Mouse (Mus musculus): ENCODE results near the gene Polr3e. TPM values are rescaled to one million over a fixed set of nuclear protein-coding genes. Genes with fewer than 3 reads are reported as not detected.

Gene Polr3e
- total RNA-seq (2015; ENCODE audit: low replicate concordance): 0.42 and 1.4 TPM in 2 replicates
- 2.3 and 3.0 TPM in 2 replicates for total RNA-seq (2017; ENCODE audit: low replicate concordance)

- peak; percentile 87 for ATAC-seq (replicated peaks; ENCODE audit: low FRiP score, poor library complexity, severe bottlenecking)
Measured at GRCm38 (mm10) chr7:120917592-120918461, at the start of gene Polr3e. Polr3e (plus strand) TSS chr7:120917744.

- ATAC-seq (replicated peaks; ENCODE audit: low FRiP score, poor library complexity, severe bottlenecking): no peak
Measured at GRCm38 (mm10) chr7:120869883-120870282, 47.7 kb upstream of the Polr3e start.

- ATAC-seq (replicated peaks; ENCODE audit: low FRiP score, poor library complexity, severe bottlenecking): no peak
Measured at GRCm38 (mm10) chr7:120870431-120871008, 47.0 kb upstream of the Polr3e start.

- ATAC-seq (replicated peaks; ENCODE audit: low FRiP score, poor library complexity, severe bottlenecking): no peak
Measured at GRCm38 (mm10) chr7:120873083-120873482, 44.5 kb upstream of the Polr3e start.

- no peak for ATAC-seq (replicated peaks; ENCODE audit: low FRiP score, poor library complexity, severe bottlenecking)
Measured at GRCm38 (mm10) chr7:120874021-120874420, 43.5 kb upstream of the Polr3e start.

GRCm38 (mm10) chr7:120874764-120875539, 42.6 kb upstream of the Polr3e start:
- ATAC-seq (replicated peaks; ENCODE audit: low FRiP score, poor library complexity, severe bottlenecking): peak; percentile 81

- peak; percentile 37 for ATAC-seq (replicated peaks; ENCODE audit: low FRiP score, poor library complexity, severe bottlenecking)
Measured at GRCm38 (mm10) chr7:120875540-120876388, 41.8 kb upstream of the Polr3e start.

- ATAC-seq (replicated peaks; ENCODE audit: low FRiP score, poor library complexity, severe bottlenecking): no peak
Measured at GRCm38 (mm10) chr7:120878271-120878670, 39.3 kb upstream of the Polr3e start.

GRCm38 (mm10) chr7:120879972-120880371, 37.6 kb upstream of the Polr3e start:
- ATAC-seq (replicated peaks; ENCODE audit: low FRiP score, poor library complexity, severe bottlenecking): peak; percentile 67

GRCm38 (mm10) chr7:120880770-120881169, 36.8 kb upstream of the Polr3e start:
- ATAC-seq (replicated peaks; ENCODE audit: low FRiP score, poor library complexity, severe bottlenecking): peak; percentile 52

GRCm38 (mm10) chr7:120881451-120881850, 36.1 kb upstream of the Polr3e start:
- ATAC-seq (replicated peaks; ENCODE audit: low FRiP score, poor library complexity, severe bottlenecking): no peak

GRCm38 (mm10) chr7:120882674-120883073, 34.9 kb upstream of the Polr3e start:
- no peak for ATAC-seq (replicated peaks; ENCODE audit: low FRiP score, poor library complexity, severe bottlenecking)

GRCm38 (mm10) chr7:120883523-120884290, 33.8 kb upstream of the Polr3e start:
- ATAC-seq (replicated peaks; ENCODE audit: low FRiP score, poor library complexity, severe bottlenecking): no peak

GRCm38 (mm10) chr7:120884746-120885145, 32.8 kb upstream of the Polr3e start:
- peak; percentile 40 for ATAC-seq (replicated peaks; ENCODE audit: low FRiP score, poor library complexity, severe bottlenecking)

- ATAC-seq (replicated peaks; ENCODE audit: low FRiP score, poor library complexity, severe bottlenecking): peak; percentile 53; the same call in 1 of the 2 replicates
Measured at GRCm38 (mm10) chr7:120893123-120893522, 24.4 kb upstream of the Polr3e start.

GRCm38 (mm10) chr7:120897054-120897453, 20.5 kb upstream of the Polr3e start:
- ATAC-seq (replicated peaks; ENCODE audit: low FRiP score, poor library complexity, severe bottlenecking): no peak

GRCm38 (mm10) chr7:120897711-120898335, 19.7 kb upstream of the Polr3e start:
- ATAC-seq (replicated peaks; ENCODE audit: low FRiP score, poor library complexity, severe bottlenecking): no peak

- no peak for ATAC-seq (replicated peaks; ENCODE audit: low FRiP score, poor library complexity, severe bottlenecking)
Measured at GRCm38 (mm10) chr7:120900191-120900590, 17.4 kb upstream of the Polr3e start.

Measured in erythroid progenitor cell, adult 5-6 weeks (primary cell).